Mouse (Mus musculus) midbrain, embryonic 12.5 days (tissue): Measurements from ENCODE around the gene C2cd2l. TPM values are rescaled to one million over a fixed set of nuclear protein-coding genes. Genes with fewer than 3 reads are reported as not detected.

Experiments
- ATAC-seq: fragments of 200-750 bp; cut with Nextera tagmentation; 2 replicates; pipeline ENCODE4 v1.8.0; 2017; ENCODE audit warnings: low read depth, moderate TSS enrichment, moderate library complexity; ENCODE audit not compliant: low FRiP score
- H3K27ac ChIP-seq: fragments of 300-500 bp; sonication (generic); replicated peaks from 2 replicates; pipeline ENCODE4 v1.5.1; 2016; ENCODE audit warnings: mild to moderate bottlenecking
- H3K27me3 ChIP-seq: fragments of 300-500 bp; sonication (generic); 2 replicates; pipeline ENCODE4 v1.6.1; 2016; ENCODE audit warnings: mild to moderate bottlenecking
- H3K36me3 ChIP-seq: fragments of 300-500 bp; sonication (generic); 2 replicates; pipeline ENCODE4 v1.6.1; 2016
- H3K4me1 ChIP-seq: fragments of 300-500 bp; sonication (generic); 2 replicates; pipeline ENCODE4 v1.6.1; 2016
- H3K4me2 ChIP-seq: fragments of 300-500 bp; sonication (generic); replicated peaks from 2 replicates; pipeline ENCODE4 v1.6.1; 2016; ENCODE audit warnings: mild to moderate bottlenecking, moderate library complexity
- H3K4me3 ChIP-seq: fragments of 300-500 bp; sonication (generic); 2 replicates; pipeline ENCODE4 v1.5.1; 2016; ENCODE audit warnings: mild to moderate bottlenecking
- H3K9ac ChIP-seq: fragments of 300-500 bp; sonication (generic); replicated peaks from 2 replicates; pipeline ENCODE4 v1.6.1; 2016; ENCODE audit warnings: mild to moderate bottlenecking, moderate library complexity
- H3K9me3 ChIP-seq: fragments of 300-500 bp; sonication (generic); 2 replicates; pipeline ENCODE4 v1.6.1; 2016; ENCODE audit warnings: mild to moderate bottlenecking
- WGBS: fragments of 180-500 bp; shearing (Covaris S2); methylation state at CpG from one replicate; pipeline ENCODE4 v1.1.7; 2016; 5-methylcytosine and 5-hydroxymethylcytosine counted together
- microRNA-seq: library from miRNA; unstranded; fragments of <30 nt; microRNA quantifications from one replicate; pipeline ENCODE4, GENCODE M21; 2017
- polyA plus RNA-seq: library from polyadenylated mRNA; unstranded; fragments of >200 nt; fragmentation: Nextera tagmentation; extraction: Ambion mirVana; gene quantifications from 2 replicates; pipeline ENCODE4 v1.2.1, GENCODE M21; 2016

The C2cd2l gene
- polyA plus RNA-seq, 1 experiment from 2014 or later, result 19.0 TPM

DNA sequence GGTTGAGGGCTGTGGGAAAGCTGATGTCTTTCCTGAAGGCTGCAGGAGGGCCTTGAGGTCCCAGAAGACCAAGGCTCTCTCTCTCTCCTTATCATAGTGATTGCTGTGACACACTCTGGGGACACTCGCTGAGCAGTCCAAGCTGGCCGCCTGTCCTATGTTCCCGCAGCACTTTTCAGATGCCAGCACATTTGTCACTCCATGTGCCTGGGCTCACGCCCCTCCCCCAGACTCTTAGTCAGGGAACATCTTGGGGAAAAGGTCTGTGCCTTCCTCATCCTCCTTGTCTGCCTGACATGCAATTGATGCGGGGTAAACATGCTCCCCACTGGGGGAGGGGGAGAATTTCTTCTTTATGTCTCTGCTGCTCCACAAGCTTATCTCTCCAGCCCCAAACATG lies 36.9 kb downstream of the C2cd2l start:
- Histone ChIP-seq H3K4me1 (peaks cover 20% of the 10 kb centered on the region), H3K4me2 (no peak overlapping the region), H3K27ac (no peak overlapping the region), H3K9me3 (no peaks in the 10 kb centered on the region), H3K27me3 (peaks cover 12% of the 10 kb centered on the region; the same call in 1 of the 2 replicates), H3K4me3 (no peak overlapping the region), H3K36me3 (peaks cover 33% of the 10 kb centered on the region), H3K9ac (no peak overlapping the region)
- WGBS, result 83% methylated on average over 5 of the region's 5 CpGs
- no peak for ATAC-seq

DNA sequence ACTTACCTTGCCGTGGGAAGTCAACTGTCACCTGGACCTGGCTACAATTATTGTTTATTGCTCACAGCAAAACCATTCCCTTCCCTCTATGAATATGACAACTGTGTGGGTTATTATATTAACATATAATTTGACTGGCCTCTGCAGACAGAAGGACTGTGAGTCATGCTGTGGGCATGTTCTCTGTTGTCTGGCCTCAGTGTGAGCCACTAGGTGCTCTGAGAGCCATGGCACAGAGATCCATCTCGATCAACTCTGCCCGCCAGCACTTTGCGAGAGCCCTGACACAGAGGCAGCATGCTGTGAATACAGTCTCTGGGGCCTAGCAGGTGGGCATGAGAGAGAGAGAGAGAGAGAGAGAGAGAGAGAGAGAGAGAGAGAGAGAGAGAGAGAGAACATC lies 50.1 kb downstream of the C2cd2l start:
- no peaks in the 10 kb centered on the region for H3K9me3 ChIP-seq
- no peaks in the 10 kb centered on the region for H3K27me3 ChIP-seq
- no peak for ATAC-seq
- WGBS, result 87% methylated on average over 4 of the region's 4 CpGs
- no peak overlapping the region for H3K27ac ChIP-seq
- no peak overlapping the region for H3K4me2 ChIP-seq
- no peak overlapping the region for H3K9ac ChIP-seq
- H3K4me3 ChIP-seq, result no peak overlapping the region
- peaks cover 15% of the 10 kb centered on the region for H3K4me1 ChIP-seq
- H3K36me3 ChIP-seq, result peaks cover 5% of the 10 kb centered on the region; the same call in 1 of the 2 replicates

DNA sequence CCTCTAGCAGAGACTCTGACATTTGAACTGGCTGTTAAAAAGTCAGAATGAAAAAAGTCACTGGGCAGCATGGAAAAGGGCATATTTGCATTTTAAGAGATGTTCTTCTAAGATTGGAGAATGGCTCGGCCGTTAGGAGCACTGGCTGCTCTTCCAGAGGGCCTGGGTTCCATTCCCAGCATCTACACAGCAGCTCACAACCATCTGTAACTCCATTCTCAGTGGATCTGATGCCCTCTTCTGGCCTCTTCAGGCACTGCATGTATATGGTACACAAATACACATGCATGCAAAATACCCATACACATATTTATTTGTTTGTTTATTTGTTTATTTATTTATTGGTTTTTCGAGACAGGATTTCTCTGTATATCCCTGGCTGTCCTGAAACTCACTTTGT lies 51.0 kb downstream of the C2cd2l start:
- Histone ChIP-seq H3K9me3 (no peaks in the 10 kb centered on the region), H3K4me3 (no peak overlapping the region), H3K27ac (no peak overlapping the region), H3K27me3 (no peaks in the 10 kb centered on the region), H3K36me3 (no peaks in the 10 kb centered on the region), H3K9ac (no peak overlapping the region), H3K4me1 (peaks cover 19% of the 10 kb centered on the region), H3K4me2 (no peak overlapping the region)
- no peak for ATAC-seq
- WGBS, result 89% methylated on average over 3 of the region's 3 CpGs

DNA sequence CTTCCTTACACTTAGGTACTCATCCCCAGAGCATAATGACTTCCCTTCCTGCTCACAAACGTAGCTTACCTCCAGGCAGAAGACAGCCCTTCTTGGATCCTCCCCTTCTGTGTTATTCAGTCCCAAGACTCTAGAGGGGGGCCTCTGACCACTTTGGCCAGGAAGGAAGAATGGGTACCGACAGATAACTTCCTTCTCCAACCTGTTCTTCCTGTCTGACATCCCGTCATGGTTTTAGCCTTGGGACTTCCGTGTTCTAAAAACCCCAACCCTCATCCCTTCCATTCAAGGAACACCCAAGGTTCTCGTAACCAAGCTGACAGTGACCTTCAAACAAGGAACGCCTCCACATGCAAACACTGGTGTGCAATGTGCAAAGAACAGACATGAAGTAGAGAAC lies 51.7 kb downstream of the C2cd2l start, which contains the start of gene Nlrx1:
Nlrx1 (minus strand) TSS at position 168 of the 400 bp plus-strand sequence.
- Histone ChIP-seq H3K9me3 (no peaks in the 10 kb centered on the region), H3K36me3 (no peaks in the 10 kb centered on the region), H3K27me3 (no peaks in the 10 kb centered on the region), H3K27ac (peak within 1 kb of the TSS; percentile 56), H3K4me3 (peak within 1 kb of the TSS; percentile 45), H3K4me2 (peak within 1 kb of the TSS; percentile 72), H3K9ac (peak within 1 kb of the TSS; percentile 60), H3K4me1 (peaks cover 19% of the 10 kb centered on the region)
- ATAC-seq, result 0 out of 2 replicates have a peak, but pooled peaks have one; percentile 41
- WGBS, result 83% methylated on average over 6 of the region's 6 CpGs

DNA sequence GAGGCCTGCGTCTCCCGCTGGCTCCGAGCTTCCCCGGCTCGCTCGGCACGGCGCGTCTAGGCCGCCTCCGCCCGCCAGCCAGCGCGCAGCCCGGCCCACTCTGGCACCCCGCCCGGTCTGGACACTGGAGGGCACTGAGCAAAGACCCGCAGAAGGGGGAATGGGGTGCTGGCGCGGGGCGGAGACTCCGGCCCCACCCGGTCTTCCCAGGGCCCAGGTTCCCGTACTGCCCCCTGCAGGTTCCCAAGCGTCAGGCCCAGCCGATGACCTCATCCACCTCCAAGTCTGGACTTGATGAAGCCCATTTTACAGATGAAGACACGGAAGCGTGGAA lies 52.1 kb downstream of the C2cd2l start:
- peak; percentile 66; the same call in 1 of the 2 replicates for ATAC-seq
- peaks cover 19% of the 10 kb centered on the region for H3K4me1 ChIP-seq
- H3K27ac ChIP-seq, result peak overlapping the region; percentile 56
- H3K27me3 ChIP-seq, result no peaks in the 10 kb centered on the region
- peak overlapping the region; percentile 45 for H3K4me3 ChIP-seq
- H3K4me2 ChIP-seq, result peak overlapping the region; percentile 72
- WGBS, result 6% methylated on average over 28 of the region's 28 CpGs
- H3K9ac ChIP-seq, result peak overlapping the region; percentile 60
- H3K36me3 ChIP-seq, result no peaks in the 10 kb centered on the region
- no peaks in the 10 kb centered on the region for H3K9me3 ChIP-seq

DNA sequence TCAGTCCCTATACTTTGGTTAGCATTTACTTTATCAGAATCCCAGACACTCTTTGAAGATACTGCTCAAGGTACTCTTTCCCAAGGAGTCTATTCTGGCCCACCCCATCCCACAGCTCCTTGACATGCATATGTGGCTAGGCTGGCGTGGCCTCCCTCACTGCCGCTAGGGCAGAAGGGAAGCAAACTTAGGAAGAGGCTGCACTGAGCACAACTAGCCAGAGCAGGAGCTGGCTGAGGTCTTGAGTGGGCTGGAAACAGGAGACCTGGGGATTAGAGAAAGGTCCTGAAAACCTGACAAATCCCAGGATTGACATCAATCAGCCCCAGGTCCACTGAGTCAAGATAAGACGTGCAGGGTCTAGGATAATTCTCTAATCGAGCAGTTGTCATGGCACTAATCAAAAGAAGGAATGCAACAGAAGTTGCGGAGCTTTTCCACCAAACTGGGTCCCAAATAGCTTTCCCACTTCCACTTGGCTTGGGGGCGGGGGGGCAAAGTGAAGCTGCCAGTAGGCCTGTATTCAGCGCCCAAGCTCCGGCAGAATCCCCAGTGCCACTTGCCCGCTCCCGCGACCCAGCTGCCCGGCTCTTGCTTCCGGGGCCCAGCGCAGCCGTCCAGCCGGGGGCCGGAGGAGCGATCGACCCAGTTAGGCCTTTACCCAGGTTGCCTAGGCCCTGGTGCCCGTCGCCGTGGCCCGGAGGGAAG lies 52.6 kb downstream of the C2cd2l start:
- Histone ChIP-seq H3K27ac (peak overlapping the region; percentile 56), H3K36me3 (no peaks in the 10 kb centered on the region), H3K4me2 (peak overlapping the region; percentile 72), H3K4me1 (peaks cover 19% of the 10 kb centered on the region), H3K27me3 (no peaks in the 10 kb centered on the region), H3K4me3 (peak overlapping the region; percentile 45), H3K9me3 (no peaks in the 10 kb centered on the region), H3K9ac (peak overlapping the region; percentile 60)
- no peak for ATAC-seq
- whole genome bisulfite sequencing, result 4% methylated on average over 23 of the region's 23 CpGs

DNA sequence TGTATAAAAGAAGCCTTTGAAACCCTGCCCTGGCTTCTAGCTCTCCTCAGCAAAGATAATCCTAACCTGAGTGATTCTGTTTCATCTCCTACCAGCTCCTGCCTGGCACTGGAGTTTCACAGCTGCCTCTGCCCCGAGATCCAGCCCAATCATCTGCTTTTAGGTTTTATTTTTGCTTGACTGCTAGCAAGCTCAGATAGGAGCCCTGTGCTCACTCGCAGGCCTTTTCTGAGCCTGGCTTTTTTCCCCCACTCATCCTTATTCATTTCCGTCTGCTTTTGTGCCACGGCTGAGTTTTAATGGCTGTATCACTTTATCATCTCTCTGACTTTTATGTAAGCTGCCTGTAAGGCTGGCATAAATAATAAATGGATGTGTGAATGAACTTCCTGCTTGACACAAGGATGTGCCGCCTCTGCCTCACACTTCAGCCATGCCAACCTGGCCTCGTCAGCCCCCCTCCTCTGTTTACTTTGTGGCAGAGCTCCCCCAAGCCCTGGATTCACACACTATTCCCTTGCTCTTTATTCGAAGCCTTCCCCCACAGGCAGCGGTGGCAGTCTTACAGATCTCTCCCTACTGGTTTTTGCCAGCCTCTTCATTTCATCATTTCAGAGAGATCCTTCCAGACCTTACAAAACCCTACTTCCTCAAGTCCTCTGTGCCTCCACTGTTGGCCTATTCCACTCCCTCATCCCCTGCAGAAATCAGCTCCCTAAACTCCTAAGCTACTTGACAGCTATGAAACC lies 53.4 kb downstream of the C2cd2l start:
- no peak for ATAC-seq
- WGBS, result 66% methylated on average over 8 of the region's 8 CpGs
- no peaks in the 10 kb centered on the region for H3K36me3 ChIP-seq
- no peak overlapping the region for H3K4me2 ChIP-seq
- H3K9me3 ChIP-seq, result no peaks in the 10 kb centered on the region
- H3K9ac ChIP-seq, result no peak overlapping the region
- peak overlapping the region; percentile 30; the same call in 1 of the 2 replicates for H3K27ac ChIP-seq
- H3K4me3 ChIP-seq, result no peak overlapping the region
- H3K27me3 ChIP-seq, result no peaks in the 10 kb centered on the region
- H3K4me1 ChIP-seq, result peaks cover 19% of the 10 kb centered on the region

DNA sequence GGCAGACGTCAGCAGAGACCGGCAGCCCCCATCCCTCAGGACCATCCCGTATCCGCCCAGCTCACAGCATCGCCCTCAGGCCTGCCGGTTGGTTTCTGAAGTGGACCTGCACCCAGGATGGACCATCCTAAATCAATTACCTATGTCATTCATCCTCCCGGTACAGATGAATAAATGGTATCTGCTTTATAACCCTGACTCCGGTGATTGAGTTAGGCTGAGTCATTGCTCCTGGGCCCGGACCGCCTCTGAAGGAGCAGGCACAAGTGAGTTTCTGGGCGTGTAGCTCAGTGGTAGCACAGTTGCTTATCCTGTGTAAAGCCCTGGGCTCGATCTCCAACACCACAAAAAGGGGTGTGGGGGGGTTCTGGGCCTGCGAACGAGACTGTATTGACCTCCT lies 58.7 kb downstream of the C2cd2l start:
- Histone ChIP-seq H3K4me2 (no peak overlapping the region), H3K9me3 (no peaks in the 10 kb centered on the region), H3K9ac (no peak overlapping the region), H3K4me3 (no peak overlapping the region), H3K4me1 (peaks cover 10% of the 10 kb centered on the region), H3K36me3 (no peaks in the 10 kb centered on the region), H3K27me3 (no peaks in the 10 kb centered on the region), H3K27ac (no peak overlapping the region)
- WGBS, result 88% methylated on average over 14 of the region's 14 CpGs
- no peak for ATAC-seq

Small RNA genes lying within 50 kb of the gene (microRNA-seq; reads per million reads assigned to microRNA genes)
- not detected for gene Gm44335

Other genes starting within 250 kb of the C2cd2l start
- gene Mfrp, start 218.6 kb downstream of the C2cd2l start, polyA plus RNA-seq, result 0.10 TPM in 1 of 2 replicates, not detected in the other
- 1.3 TPM in 2 replicates for gene C1qtnf5, start 213.0 kb downstream of the C2cd2l start, polyA plus RNA-seq
- 0.24 and 0.43 TPM in 2 replicates for gene Gm49380, start 206.8 kb downstream of the C2cd2l start, polyA plus RNA-seq
- gene Rnf26, start 206.8 kb downstream of the C2cd2l start, polyA plus RNA-seq, result 60.6 and 64.2 TPM in 2 replicates
- gene Mcam, start 185.8 kb downstream of the C2cd2l start, polyA plus RNA-seq, result 12.1 and 14.3 TPM in 2 replicates
- gene Cbl, start 86.2 kb downstream of the C2cd2l start, polyA plus RNA-seq, result 27.2 and 32.0 TPM in 2 replicates
- not detected in 2 replicates for gene Ccdc153, start 79.6 kb downstream of the C2cd2l start, polyA plus RNA-seq
- 0.20 and 0.31 TPM in 2 replicates for gene Pdzd3, start 68.8 kb downstream of the C2cd2l start, polyA plus RNA-seq
- 2.6 and 3.3 TPM in 2 replicates for gene Nlrx1, start 51.7 kb downstream of the C2cd2l start, polyA plus RNA-seq
- gene Abcg4, start 31.7 kb downstream of the C2cd2l start, polyA plus RNA-seq, result 12.9 and 14.4 TPM in 2 replicates
- gene Hinfp, start 14.6 kb downstream of the C2cd2l start, polyA plus RNA-seq, result 33.9 and 38.5 TPM in 2 replicates
- 34.7 and 39.1 TPM in 2 replicates for gene Dpagt1, start 5.7 kb upstream of the C2cd2l start, polyA plus RNA-seq
- gene H2afx, start 14.4 kb upstream of the C2cd2l start, polyA plus RNA-seq, result 351 and 363 TPM in 2 replicates
- gene Hmbs, start 23.9 kb upstream of the C2cd2l start, polyA plus RNA-seq, result 96.4 and 109 TPM in 2 replicates
- gene Vps11, start 41.4 kb upstream of the C2cd2l start, polyA plus RNA-seq, result 36.5 and 40.8 TPM in 2 replicates
- 36.2 and 39.4 TPM in 2 replicates for gene Hyou1, start 59.2 kb upstream of the C2cd2l start, polyA plus RNA-seq
- gene Slc37a4, start 76.6 kb upstream of the C2cd2l start, polyA plus RNA-seq, result 24.9 and 29.3 TPM in 2 replicates
- 1,381 and 1,435 TPM in 2 replicates for gene Rps25, start 86.9 kb upstream of the C2cd2l start, polyA plus RNA-seq
- gene Trappc4, start 87.3 kb upstream of the C2cd2l start, polyA plus RNA-seq, result 269 and 272 TPM in 2 replicates
- 31.9 and 33.2 TPM in 2 replicates for gene Ccdc84, start 98.3 kb upstream of the C2cd2l start, polyA plus RNA-seq
- gene Foxr1, start 120.9 kb upstream of the C2cd2l start, polyA plus RNA-seq, result not detected in 2 replicates
- not detected in 2 replicates for gene Upk2, start 134.7 kb upstream of the C2cd2l start, polyA plus RNA-seq
- 10.2 and 10.4 TPM in 2 replicates for gene Bcl9l, start 162.5 kb upstream of the C2cd2l start, polyA plus RNA-seq
- not detected in 2 replicates for gene Cxcr5, start 241.6 kb upstream of the C2cd2l start, polyA plus RNA-seq